Mouse (Mus musculus): ENCODE data around the gene Aebp1.
A peak's percentile ranks its signal among the peaks of the same experiment; 100 is the strongest.
"Not testable (repeated sequence)": the region's sequence is repeated elsewhere in the genome, so short reads cannot be mapped to it uniquely, and the experiment has no call there.

The Aebp1 gene

DNA sequence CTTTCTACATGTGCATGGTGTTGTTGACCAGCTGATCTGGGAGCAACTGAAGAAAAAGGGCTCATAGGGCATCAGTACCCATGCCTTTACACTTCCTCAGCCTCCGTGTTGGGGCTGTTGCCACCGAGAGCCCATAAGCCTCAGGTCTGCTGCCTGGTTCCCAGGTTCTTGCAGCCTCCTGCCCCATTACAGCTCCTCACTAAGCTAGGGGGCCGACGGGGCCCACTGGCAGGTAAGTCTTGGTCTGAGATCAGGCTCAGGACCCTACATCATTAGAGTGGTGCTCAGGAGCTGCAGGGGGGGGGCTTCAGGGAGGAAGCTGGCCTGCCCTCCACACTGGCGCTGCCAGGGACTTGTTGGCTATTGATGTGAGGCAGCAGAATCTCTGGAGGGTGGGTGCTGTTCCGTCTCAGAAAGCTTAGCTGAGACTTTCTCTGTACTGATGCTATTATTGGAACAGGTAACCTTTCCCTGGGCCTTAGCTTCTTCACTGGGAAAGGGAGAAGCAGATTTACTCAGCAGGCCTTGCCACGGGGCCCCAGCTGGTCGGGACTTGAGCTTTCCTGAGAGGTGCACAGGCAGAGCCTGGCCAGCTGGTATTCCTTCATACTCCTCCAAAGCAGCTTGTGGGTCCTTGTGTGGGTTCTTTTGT is 5.1 kb upstream of the Aebp1 start:
- DNase-seq = no peak

DNA sequence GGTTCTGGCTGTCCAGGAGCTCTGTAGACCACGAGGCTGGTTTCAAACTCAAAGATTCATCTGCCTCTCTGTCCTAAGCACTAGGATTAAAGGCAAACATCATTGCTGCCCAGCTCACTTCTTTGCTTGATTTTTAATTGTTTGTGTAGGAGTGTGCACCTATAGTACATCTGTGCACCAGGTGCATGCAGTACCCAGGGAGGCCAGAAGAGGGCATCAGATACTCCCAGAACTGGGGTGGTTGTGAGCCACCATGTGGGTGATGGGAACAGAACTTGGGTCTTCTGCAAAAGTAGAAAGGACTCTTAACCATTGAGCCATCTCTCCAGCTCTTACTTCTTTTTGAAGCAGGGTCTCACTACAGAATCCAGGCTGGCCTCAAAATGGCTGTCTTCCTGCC is 3.0 kb upstream of the Aebp1 start:
- DNase-seq = peak; percentile 34

DNA sequence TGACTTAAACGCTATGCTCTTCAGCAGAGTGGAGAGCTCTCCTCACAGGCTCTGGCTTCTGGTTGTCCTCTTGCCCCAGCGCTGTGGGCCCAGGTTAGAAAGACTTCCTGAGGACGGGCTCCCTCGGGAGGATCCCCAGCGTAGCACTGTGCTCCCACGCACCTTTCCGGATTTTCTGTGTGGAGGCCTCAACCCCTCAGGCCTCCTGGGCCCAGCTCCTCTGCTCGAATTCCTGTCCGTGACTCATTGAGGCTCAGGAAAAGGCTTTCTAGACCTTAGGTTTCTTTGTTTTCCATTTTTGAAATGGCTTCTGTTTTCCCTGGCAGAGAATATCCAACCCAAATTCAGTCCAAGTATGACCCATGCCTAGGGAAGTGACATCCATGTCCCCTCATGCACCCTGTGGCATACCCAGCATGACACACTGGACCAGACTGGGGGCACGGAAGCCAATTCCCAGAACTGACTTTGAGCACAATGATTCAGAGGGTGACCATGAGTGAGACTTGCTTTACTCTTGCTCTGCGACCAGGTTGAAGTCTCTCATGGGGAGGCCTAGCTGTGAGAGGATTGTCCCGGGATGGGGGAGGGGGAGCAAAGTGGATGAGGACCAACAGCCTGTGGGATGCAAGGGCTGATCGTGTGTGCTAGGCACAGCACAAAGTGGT is 1.7 kb upstream of the Aebp1 start:
- DNase-seq = no peak

DNA sequence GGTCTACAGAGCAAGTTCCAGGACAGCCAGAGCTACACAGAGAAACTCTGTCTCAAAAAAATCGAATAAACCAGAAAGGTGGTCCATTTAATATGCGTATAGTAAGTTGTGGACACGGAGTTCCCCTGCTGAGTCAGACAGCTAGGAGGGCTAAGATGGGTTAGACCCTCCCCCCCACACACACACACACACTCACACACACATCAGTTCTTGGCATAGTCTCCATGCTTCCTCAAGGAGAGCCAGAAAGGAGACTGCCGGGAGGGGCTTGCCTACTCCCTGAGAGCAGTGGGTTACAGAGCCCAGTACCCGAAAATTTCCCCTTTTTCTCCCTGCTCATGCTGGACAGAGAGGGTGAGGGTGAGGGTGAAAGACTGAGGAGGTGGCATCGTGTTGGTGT is 1.1 kb upstream of the Aebp1 start:
- DNase-seq = no peak

DNA sequence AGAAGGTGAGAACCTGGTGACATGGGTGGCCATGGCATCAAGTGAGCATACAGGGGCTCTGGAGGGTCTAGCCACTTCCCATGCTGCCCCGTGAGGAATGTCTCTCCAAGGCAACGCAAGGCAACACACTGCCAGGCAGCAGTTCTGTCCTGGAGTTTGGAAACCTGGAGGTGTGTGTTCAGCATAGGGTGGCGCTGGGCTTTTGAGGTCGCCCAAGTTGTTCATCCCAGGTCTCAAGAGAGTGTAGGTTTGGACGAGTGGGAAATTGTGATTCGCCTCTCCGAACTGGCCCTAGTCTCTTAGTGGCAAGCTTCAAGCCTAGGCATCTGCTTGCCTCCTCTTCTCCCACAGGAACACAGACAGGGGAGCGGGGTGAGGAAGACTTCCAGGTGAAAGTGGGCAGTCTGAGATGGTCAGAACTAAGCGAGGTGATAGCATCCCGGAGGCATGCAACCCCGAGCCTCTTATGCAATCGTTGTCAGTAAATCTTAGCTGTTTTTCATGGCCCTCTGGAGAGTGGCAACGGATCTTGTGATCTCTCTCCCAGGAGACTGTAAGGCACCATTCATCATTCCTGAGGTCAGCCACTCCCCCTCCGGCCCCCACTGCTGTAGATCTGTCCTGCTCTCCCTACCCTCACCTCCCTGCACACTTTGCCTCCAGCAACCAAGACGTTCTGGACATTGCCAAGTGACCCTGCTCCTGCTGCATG is 803 bp downstream of the Aebp1 start:
- DNase-seq = no peak

DNA sequence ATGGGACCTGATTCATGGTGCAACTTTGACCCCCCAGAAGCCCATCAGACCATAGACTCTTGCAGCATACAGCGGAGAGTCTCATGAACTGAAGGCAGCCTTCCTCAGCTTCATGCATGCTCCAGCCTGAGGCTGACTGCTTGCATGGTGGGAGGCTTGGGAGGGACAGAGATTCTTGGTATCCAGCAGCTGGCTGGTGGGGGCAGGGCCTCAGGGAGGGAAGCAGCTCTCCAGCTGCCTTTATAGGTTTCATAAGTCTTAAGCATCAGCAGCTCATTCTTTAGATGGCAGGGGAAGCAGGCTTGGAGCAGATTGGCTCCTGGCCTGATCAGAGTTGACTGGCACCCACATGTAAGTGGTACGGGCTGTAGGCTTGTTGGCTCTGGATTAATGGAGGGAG is 5.4 kb downstream of the Aebp1 start:
- no peak for DNase-seq

DNA sequence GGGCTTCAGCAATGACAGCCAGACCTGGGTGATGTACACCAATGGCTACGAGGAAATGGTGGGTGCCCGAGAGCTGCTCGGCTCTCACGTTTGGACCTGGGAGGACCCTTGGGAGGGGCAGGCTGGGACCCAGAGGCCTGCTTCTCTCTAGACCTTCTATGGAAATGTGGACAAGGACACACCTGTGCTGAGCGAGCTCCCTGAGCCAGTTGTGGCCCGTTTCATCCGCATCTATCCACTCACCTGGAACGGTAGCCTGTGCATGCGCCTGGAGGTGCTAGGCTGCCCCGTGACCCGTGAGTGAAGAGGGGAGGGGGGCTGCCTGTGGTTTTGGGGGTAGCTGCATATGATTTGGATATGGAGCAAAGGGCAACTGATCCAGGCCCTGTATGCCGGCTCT is 6.6 kb downstream of the Aebp1 start:
- no peak for DNase-seq

DNA sequence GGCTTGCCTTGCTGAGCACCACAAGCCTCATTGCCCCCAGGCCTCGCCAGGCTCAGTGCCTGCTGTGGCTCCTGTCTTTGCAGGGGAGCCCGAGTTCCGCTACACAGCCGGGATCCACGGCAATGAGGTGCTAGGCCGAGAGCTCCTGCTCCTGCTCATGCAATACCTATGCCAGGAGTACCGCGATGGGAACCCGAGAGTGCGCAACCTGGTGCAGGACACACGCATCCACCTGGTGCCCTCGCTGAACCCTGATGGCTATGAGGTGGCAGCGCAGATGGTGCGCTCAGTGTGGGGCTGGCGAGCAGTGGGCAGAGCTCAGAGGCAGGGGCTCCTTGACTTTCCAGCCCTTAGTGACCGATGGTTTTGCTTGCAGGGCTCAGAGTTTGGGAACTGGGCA is 7.6 kb downstream of the Aebp1 start:
- DNase-seq = no peak

DNA sequence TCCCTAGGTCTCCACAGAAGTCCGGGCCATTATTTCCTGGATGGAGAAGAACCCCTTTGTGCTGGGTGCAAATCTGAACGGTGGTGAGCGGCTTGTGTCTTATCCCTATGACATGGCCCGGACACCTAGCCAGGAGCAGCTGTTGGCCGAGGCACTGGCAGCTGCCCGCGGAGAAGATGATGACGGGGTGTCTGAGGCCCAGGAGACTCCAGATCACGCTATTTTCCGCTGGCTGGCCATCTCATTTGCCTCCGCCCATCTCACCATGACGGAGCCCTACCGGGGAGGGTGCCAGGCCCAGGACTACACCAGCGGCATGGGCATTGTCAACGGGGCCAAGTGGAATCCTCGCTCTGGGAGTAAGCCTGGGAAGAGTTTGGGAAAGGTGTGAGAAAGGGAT is 8.3 kb downstream of the Aebp1 start:
- DNase-seq = no peak

DNA sequence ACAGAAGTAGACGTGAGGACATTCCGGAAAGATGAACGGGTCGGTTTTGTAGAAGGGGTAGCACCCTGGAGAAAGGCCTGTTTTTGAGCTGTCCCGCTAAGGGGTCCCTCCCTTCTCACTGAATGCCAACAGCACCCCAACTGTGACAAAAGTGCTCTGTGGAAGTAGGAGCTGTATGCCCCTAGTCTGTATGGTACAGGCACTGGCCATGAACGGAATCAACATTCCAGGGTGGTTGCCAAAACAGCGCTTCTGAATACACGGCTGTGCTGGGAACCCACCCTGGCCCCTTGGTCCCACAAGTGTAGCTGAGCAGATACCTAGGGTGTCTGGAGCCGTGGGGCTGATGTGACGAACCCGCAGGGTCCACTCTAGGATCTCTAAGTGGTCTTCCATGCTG is 11.0 kb downstream of the Aebp1 start:
- DNase-seq = no peak

DNA sequence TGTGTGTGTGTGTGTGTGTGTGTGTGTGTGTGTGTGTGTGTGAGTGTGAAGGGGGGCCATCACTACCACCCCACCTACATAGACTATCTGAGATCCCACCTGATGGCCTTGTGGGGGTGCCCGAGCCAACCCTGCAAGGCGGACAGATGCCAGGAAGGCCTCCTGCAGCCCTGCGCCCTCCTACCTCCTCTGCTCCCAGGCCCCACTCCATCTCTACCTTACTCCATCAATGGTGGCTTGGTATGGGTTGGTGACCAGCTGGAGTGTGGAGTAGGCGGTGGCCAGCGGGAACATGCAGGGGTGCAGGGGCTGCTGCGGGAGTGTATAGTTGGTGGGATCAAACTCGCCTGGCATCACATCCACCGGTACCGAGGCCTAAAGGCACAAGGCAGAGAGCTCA is 11.4 kb downstream of the Aebp1 start:
- DNase-seq = no peak

DNA sequence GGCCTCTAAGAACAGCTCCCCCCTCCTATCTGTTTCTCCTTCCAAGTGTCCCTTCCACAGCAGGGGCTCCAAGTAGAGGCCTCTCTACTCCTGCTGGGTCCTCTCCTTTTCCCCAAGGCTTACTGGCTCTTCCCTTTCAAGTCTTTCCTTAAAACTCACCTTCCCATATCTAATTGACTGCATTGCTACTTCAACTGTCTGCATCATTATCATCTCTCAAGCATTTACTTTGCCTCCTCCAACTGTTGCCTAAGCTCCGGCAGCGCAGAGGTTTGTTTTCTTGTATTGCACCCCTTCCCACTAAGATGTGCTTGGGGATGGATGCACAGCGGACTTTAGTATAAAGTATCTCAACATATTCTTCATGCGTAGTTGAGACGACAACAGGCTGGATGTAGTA is 15.7 kb downstream of the Aebp1 start:
- DNase-seq = no peak

DNA sequence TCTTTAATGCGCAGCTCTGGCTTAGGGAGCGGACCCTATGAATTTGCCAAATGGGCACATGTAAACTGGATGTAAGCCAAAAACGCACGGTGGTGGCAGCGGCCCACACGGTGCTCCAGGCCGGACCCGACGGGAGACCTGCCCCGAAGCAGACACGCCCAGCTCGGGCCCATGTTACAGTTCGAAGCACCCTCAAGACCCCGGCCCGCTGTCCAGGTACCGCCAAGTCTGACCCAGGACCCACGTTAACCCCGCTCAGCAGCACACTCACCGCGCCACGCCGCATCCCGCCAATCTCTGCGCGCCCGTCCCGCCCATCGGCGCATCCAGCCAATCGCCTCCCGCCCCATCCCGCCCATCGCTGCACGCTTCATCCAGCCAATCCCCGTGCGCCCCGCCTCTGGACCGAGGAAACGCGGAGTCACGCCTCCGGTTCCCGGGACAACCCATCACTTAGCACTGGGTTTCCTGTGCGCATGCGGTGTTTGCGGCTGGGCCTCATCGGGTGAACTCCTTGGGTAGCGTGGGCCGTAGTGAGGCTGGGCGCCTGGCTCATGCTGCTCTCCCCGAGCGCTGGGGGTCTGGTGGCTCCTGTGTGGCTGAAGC is 16.3 kb downstream of the Aebp1 start, which contains the start of gene Pold2:
TSS of gene Pold2 (minus strand) at position 372 of the 606 bp plus-strand sequence.
- DNase-seq = peak; percentile 97

DNA sequence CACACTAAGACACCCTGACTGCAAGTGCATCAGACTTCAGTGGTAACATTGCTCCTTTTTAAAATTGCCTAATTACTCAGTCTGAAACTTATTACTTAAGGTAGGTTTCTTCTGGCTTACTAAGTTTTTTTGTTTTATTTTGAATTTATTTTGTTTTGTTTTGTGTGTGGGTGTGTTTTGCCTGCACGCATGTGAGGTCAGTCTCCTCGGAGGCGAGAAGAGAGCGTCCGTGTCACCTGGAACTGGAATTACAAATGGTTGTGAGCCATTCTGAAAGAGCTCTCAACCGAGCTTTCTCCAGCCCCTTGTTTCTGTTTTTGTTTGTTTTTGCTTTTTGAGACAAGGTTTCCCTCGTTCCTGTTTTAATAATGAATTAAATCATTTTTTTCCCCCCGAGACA is 16.9 kb downstream of the Aebp1 start:
- DNase-seq = no peak

DNA sequence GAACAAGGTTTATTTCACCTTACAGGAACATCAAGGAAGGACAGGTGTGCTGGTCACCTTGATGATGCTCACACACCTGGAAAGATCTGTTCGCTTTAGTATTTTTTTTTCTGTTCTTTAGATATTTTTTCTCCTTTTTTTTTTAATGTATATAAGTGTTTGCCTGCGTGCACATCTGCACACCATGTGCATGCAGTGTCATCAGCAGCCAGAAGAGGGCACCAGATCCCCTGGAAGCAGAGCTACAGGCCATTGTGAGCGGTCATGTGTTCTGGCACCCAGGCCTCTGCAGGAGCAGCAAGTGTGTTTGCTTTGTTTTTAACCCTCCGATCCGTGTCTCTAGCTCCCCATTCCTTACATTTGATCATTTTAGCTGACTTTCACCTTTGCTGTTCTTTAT is 18.2 kb downstream of the Aebp1 start:
- peak; percentile 80 for DNase-seq

DNA sequence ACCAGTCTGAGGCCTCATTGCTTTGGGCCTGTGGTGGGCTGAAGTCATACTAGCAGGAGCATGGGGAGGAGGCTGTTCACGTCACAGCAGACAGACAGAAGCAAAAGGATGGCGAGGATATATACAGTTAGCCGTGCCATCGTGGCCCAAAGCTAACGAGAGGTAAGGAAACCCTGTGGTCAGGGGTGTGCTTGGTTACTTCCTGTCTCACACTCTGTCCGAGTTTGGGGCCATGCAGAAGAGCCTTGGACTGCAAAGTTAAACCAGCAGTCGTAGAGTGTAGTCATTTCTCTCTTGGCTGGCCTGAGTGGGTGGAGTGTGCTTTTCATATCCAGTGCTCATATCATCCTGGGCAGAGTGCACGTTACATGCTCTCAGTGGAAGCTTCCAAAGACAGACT is 20.8 kb downstream of the Aebp1 start:
- DNase-seq = no peak

DNA sequence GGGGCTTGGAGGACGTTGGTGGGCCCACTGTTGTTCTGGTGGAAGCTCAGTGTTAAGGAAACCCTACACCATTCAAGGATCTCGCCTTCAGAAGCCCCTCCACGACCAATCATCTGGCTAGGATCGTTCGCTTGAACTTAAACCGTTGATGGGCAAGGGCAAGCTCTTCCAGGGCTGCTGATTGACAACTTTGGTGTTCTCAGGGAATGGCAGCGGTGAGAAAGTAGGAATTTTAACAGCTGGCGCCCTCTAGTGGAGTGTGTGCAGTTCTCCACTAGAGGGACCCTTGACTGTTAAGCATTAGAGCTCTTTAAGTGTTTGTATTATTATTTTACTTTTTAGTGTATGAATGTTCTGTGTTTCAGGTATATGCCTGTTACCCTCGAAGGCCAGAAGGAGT is 24.4 kb downstream of the Aebp1 start:
- DNase-seq = peak; percentile 78

DNA sequence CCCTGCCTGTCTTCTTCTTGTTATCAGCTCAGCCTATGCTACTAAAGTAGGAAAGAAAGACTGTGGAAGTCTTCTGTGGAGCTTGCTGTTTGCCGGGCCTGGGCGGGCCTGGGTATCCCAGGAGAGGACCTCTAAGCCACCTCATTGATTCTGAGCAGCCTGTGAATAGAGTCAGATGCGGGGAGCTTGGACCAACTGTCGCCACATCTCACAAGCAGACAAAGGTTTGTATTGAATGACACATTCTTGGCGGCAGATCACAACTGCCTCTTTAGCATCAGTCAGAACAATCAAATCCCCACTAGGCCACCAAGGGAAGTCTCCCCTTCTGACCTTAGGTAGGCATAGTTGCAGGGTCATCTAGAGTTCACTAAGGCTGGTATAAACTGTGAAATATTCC is 25.5 kb downstream of the Aebp1 start:
- DNase-seq = no peak

DNA sequence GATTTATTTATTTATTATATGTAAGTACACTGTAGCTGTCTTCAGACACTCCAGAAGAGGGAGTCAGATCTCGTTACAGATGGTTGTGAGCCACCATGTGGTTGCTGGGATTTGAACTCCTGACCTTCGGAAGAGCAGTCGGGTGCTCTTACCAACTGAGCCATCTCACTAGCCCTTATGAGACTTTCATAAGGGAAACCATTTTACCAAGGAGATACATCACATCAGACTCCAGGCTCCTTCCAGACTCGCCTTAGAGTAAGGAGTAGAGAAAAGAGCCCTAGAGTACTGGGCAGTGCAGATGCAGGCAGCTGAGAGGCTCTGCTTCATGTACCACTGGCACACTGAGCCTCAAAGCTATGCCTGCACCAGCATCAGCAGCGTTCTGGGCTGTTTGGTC is 26.8 kb downstream of the Aebp1 start:
- not testable (repeated sequence) for DNase-seq

DNA sequence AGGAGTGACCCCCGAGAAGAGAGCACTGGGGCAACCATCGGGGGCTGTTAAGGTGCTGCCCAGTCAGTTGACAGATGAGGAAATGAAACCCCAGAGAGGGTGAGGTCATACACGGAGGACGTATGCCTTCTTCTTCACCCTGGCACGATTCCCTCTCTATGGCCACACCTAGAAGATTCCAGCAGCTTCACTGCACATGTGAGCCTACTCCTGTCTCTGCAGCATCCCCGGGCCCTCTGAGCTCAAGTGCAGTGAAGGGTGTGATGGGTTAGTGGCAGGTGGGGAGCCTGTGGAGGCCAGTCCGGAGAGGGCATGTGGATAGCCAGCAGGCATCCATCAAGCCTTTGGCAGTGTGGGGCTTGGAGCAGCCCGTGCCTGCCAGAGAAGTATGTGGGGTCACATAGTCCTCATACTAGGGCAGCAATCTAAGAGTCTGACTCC is 30.4 kb downstream of the Aebp1 start:
- DNase-seq = no peak

DNA sequence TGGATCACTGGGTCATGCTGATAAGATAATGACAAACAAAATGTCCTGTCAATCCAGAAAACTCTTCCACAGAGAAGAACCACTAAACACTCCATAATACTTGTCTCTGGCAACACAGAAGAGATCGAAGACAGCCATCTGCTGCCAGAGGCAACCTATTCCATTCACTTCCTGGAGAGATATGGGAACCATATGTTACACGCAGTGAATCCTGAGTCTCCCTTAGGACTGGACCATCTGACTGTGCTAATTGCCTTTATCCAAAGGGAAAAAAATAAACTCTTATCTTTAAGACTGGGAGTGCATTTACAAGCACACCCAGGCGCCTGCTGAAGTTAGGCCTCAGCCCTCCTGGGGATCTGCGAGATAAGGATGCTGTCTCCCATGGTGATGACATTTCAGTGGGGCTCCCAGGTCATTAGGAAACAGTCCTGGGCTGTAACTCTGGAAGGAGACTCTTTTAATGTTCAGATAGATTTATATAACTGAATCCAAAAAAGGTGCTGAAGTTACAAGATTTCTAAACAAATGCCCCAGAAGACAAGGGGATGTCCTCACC is 31.1 kb downstream of the Aebp1 start:
- DNase-seq = no peak

DNA sequence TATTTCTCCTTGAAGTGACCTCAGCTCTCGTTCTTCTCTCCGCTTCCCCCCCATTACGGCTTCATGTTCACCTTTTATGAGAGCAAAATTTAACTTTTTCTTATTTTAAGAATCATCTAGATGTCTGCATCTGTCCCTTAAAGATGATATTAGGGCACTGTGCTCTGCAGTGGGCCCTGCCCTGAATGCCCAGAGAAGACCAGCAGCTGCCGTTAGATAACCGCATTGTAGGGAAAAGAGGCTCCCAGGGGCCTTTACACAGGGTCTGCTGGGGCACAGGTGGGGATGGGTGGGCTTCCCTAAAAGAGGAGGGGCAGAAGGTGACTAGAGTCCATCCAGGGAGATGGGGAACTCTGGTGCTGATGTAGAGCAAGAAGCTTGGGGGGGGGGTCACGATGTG is 32.1 kb downstream of the Aebp1 start:
- DNase-seq = no peak

DNA sequence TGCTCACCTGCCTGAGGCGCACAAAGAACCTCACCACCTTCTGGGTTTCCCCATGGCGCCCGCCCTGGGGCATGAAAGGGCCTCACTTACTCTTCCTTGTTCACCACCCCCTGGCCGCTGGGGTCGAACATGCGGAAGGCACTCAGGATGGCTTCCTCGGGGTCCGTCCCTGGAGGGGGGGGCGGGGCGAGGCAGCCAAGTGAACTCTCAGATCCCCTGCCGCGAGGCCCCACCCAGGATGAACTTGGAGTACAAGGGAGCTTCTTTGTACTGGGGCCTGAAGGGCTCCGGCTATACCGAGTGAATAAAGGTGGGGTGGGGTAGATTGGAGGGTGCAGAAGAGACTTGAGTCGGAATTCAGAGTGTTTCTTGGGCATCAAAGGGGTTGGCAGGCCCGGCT is 35.5 kb downstream of the Aebp1 start:
- DNase-seq = peak; percentile 37

DNA sequence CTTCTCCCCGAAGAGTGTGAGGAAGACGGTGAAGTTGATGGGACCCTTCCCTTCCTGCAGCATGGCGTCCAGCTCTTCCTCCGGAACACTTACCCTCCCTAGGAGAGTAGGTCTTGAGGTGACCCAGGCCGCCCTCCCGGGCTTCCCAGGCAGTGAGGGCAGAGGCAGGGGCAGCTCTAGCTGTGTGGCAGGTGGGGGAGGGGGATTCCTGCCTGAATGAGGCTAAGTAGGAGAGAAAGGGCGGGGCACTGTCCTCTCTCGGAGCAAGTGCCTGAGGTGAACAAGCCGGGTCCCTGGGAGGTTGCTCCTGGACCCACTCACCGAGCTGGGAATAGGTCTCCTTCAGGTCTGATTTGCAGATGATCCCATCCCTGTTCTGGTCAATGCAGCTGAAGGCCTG is 36.1 kb downstream of the Aebp1 start:
- no peak for DNase-seq
